Mouse (Mus musculus) forebrain, embryonic 16.5 days (tissue): ENCODE results near the gene Olfr1336. TPM values are rescaled to one million over a fixed set of nuclear protein-coding genes. Genes with fewer than 3 reads are reported as not detected.
"Not testable (repeated sequence)": the region's sequence is repeated elsewhere in the genome, so short reads cannot be mapped to it uniquely, and the experiment has no call there.

Source experiments
- ATAC-seq: fragments of 200-750 bp; cut with Nextera tagmentation; 2 replicates; pipeline ENCODE4 v1.8.0; 2017; ENCODE audit warnings: mild to moderate bottlenecking, moderate library complexity
- H3K27ac ChIP-seq: fragments of 300-500 bp; sonication (generic); 2 replicates; pipeline ENCODE4 v1.5.1; 2014; ENCODE audit warnings: low read length, control low read depth
- H3K27me3 ChIP-seq: fragments of 300-500 bp; sonication (generic); replicated peaks from 2 replicates; pipeline ENCODE4 v1.6.1; 2014; ENCODE audit warnings: low read length; ENCODE audit not compliant: control insufficient read depth, insufficient read depth
- H3K36me3 ChIP-seq: fragments of 300-500 bp; sonication (generic); 2 replicates; pipeline ENCODE4 v1.6.1; 2014; ENCODE audit not compliant: control insufficient read depth, insufficient read depth
- H3K4me1 ChIP-seq: fragments of 300-500 bp; sonication (generic); replicated peaks from 2 replicates; pipeline ENCODE4 v1.6.1; 2014; ENCODE audit warnings: low read length; ENCODE audit not compliant: control insufficient read depth, insufficient read depth
- H3K4me2 ChIP-seq: fragments of 300-500 bp; sonication (generic); 2 replicates; pipeline ENCODE4 v1.6.1; 2014; ENCODE audit warnings: mild to moderate bottlenecking, low read length, control low read depth
- H3K4me3 ChIP-seq: fragments of 300-500 bp; sonication (generic); replicated peaks from 2 replicates; pipeline ENCODE4 v1.5.1; 2014; ENCODE audit warnings: mild to moderate bottlenecking, low read length, control low read depth
- H3K9ac ChIP-seq: fragments of 300-500 bp; sonication (generic); replicated peaks from 2 replicates; pipeline ENCODE4 v1.6.1; 2014; ENCODE audit warnings: low read depth, low read length, control low read depth
- H3K9me3 ChIP-seq: fragments of 300-500 bp; sonication (generic); 2 replicates; pipeline ENCODE4 v1.6.1; 2016; ENCODE audit warnings: low read length; ENCODE audit not compliant: control insufficient read depth
- WGBS: fragments of 180-500 bp; shearing (Covaris S2); extraction: QIAGEN DNeasy Blood & Tissue Kit; methylation state at CpG from one replicate; pipeline ENCODE4 v1.1.7; 2014; 5-methylcytosine and 5-hydroxymethylcytosine counted together
- polyA plus RNA-seq: library from polyadenylated mRNA; unstranded; fragments of >200 nt; fragmentation: Nextera tagmentation; extraction: Ambion mirVana; gene quantifications from 2 replicates; pipeline ENCODE4 v1.2.1, GENCODE M21; 2015

Olfr1336 gene
- polyA plus RNA-seq, 1 experiment from 2014 or later = 0.03 TPM

- H3K4me2 ChIP-seq = no peak overlapping the region
- no peaks in the 10 kb centered on the region for H3K27me3 ChIP-seq
- H3K4me1 ChIP-seq = no peaks in the 10 kb centered on the region
- 90% methylated on average over 5 of the region's 5 CpGs for WGBS
- no peak overlapping the region for H3K4me3 ChIP-seq
- no peak overlapping the region for H3K27ac ChIP-seq
- no peaks in the 10 kb centered on the region for H3K9me3 ChIP-seq
- ATAC-seq = no peak
- no peaks in the 10 kb centered on the region for H3K36me3 ChIP-seq
- H3K9ac ChIP-seq = no peak overlapping the region
Observed at GRCm38 (mm10) chr7:6447771-6448170, 8.2 kb upstream of the Olfr1336 start.

- Histone ChIP-seq H3K9me3 (no peaks in the 10 kb centered on the region; the same call in 1 of the 2 replicates), H3K36me3 (no peaks in the 10 kb centered on the region), H3K4me3 (no peak overlapping the region), H3K9ac (no peak overlapping the region), H3K4me2 (no peak overlapping the region), H3K27ac (no peak overlapping the region), H3K27me3 (no peaks in the 10 kb centered on the region), H3K4me1 (no peaks in the 10 kb centered on the region)
- 55% methylated on average over 3 of the region's 3 CpGs for WGBS
- ATAC-seq = no peak
Observed at GRCm38 (mm10) chr7:6456399-6456798, 431 bp downstream of the Olfr1336 start.

GRCm38 (mm10) chr7:6466951-6467350 lies 11.0 kb downstream of the Olfr1336 start, which contains the start of gene Olfr1346:
Olfr1346 (plus strand) TSS chr7:6467101.
- H3K4me2 ChIP-seq = no peak within 1 kb of the TSS
- ATAC-seq = no peak
- no peak within 1 kb of the TSS for H3K9ac ChIP-seq

DNA sequence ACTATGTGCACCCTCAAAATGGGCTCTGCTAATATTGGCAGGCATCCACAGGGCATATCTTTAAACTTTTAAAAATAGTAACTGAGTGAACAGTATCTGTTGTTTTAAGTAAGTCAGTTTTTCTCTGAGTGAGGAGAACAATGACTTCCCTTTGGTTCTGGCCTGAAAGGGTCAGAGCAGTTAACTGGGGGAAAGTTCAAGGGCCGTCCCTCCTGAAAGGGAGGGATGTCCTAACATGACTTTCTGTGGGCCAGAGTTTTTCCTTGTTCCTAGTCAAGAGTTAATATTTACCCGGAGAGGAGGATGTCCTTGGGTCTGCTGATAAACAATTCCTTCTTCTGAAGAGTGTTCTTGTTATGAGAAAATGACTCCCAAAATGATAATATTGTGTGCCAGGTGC lies 21.7 kb downstream of the Olfr1336 start:
- not testable (repeated sequence) for H3K27ac ChIP-seq, H3K4me3 ChIP-seq, H3K27me3 ChIP-seq, H3K4me1 ChIP-seq, H3K4me2 ChIP-seq, ATAC-seq, H3K9me3 ChIP-seq, H3K36me3 ChIP-seq, H3K9ac ChIP-seq
- WGBS = 90% methylated on average over 2 of the region's 2 CpGs

More at GRCm38 (mm10) chr7:6466951-6467350, 11.0 kb downstream of the Olfr1336 start, which contains the start of gene Olfr1346:
- no peaks in the 10 kb centered on the region for H3K4me1 ChIP-seq
- H3K9me3 ChIP-seq = no peaks in the 10 kb centered on the region; the same call in 1 of the 2 replicates
- no peaks in the 10 kb centered on the region for H3K36me3 ChIP-seq
- no peak within 1 kb of the TSS for H3K4me3 ChIP-seq
- no peak within 1 kb of the TSS for H3K27ac ChIP-seq
- H3K27me3 ChIP-seq = no peaks in the 10 kb centered on the region

- no peak within 1 kb of the TSS for H3K4me2 ChIP-seq
- no peaks in the 10 kb centered on the region for H3K36me3 ChIP-seq
- WGBS = 40% methylated on average over 2 of the region's 2 CpGs
- ATAC-seq = no peak
- no peak within 1 kb of the TSS for H3K27ac ChIP-seq
- H3K4me3 ChIP-seq = no peak within 1 kb of the TSS
- no peaks in the 10 kb centered on the region for H3K27me3 ChIP-seq
- H3K9me3 ChIP-seq = no peaks in the 10 kb centered on the region
- H3K4me1 ChIP-seq = no peaks in the 10 kb centered on the region
- no peak within 1 kb of the TSS for H3K9ac ChIP-seq
Observed at GRCm38 (mm10) chr7:6486841-6487240, 30.9 kb downstream of the Olfr1336 start, which contains the start of gene Olfr5. Olfr5 (minus strand) TSS chr7:6486941.

DNA sequence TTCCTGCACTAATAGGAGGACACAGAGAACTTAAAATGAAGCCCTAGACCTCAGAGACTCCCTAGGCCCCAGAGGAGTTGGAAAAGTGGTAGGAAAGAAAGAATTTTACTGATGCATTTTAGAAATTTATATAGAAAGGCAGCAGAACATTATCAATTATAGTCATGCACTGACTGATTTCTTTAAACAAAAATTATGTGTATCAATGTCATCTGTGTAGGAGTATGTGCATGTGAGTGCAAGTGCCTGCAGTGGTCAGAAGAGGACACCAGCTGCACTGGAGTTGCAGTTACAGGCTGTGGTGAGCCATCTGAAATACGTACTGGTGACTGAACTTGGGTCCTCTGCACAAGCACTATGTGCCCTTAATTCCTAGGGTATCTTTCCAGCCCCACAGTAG lies 43.7 kb downstream of the Olfr1336 start, which contains the start of gene Olfr1347:
TSS of gene Olfr1347 (minus strand) at position 101 of the 400 bp plus-strand sequence.
- WGBS = 63% methylated on average over 1 of the region's 1 CpGs
- H3K4me1 ChIP-seq = no peaks in the 10 kb centered on the region
- H3K36me3 ChIP-seq = no peaks in the 10 kb centered on the region
- H3K27ac ChIP-seq = no peak within 1 kb of the TSS
- H3K9ac ChIP-seq = no peak within 1 kb of the TSS
- no peak within 1 kb of the TSS for H3K4me3 ChIP-seq
- H3K27me3 ChIP-seq = no peaks in the 10 kb centered on the region
- no peak within 1 kb of the TSS for H3K4me2 ChIP-seq
- no peaks in the 10 kb centered on the region for H3K9me3 ChIP-seq
- no peak for ATAC-seq

DNA sequence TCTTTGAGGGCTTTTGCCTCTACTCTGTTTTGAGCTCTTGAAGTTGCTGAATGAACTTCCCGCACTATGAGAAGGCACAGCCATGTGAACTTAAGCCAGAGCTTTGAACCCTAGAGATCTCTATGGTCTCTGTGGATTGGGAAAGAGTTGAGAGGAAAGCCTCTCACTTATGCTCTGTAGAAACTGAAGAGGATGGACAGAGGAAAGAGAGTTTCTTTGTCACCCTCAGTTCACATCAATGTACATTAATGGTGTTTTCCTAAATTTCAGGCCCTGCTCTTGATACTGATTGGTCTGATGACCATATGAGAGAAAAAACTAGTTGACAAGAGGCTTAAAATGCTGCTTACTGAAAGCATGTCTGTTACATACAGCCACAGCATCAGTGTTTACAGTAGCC lies 52.7 kb downstream of the Olfr1336 start, which contains the start of gene Olfr1348:
TSS of gene Olfr1348 (minus strand) at position 101 of the 400 bp plus-strand sequence.
- Histone ChIP-seq H3K27ac (no peak within 1 kb of the TSS), H3K4me2 (no peak within 1 kb of the TSS), H3K4me1 (no peaks in the 10 kb centered on the region), H3K4me3 (no peak within 1 kb of the TSS), H3K9ac (no peak within 1 kb of the TSS), H3K9me3 (0 out of 2 replicates have a peak, but pooled peaks cover 3% of the 10 kb centered on the region), H3K27me3 (no peaks in the 10 kb centered on the region), H3K36me3 (no peaks in the 10 kb centered on the region)
- 97% methylated on average over 1 of the region's 1 CpGs for WGBS
- ATAC-seq = no peak

Other genes with a start within 250 kb of the Olfr1336 start
- gene Zscan5b, start 233.9 kb upstream of the Olfr1336 start, polyA plus RNA-seq = not detected in 2 replicates
- not detected in 2 replicates for gene Epp13, start 203.5 kb upstream of the Olfr1336 start, polyA plus RNA-seq
- 13.0 and 17.1 TPM in 2 replicates for gene Zfp667, start 169.6 kb upstream of the Olfr1336 start, polyA plus RNA-seq
- 14.5 and 15.8 TPM in 2 replicates for gene Zfp583, start 124.9 kb upstream of the Olfr1336 start, polyA plus RNA-seq
- 5.2 and 5.8 TPM in 2 replicates for gene Gm3854, start 112.4 kb upstream of the Olfr1336 start, polyA plus RNA-seq
- gene Zfp78, start 92.9 kb upstream of the Olfr1336 start, polyA plus RNA-seq = 5.8 and 6.8 TPM in 2 replicates
- 21.3 and 23.8 TPM in 2 replicates for gene Zfp28, start 72.9 kb upstream of the Olfr1336 start, polyA plus RNA-seq
- gene Smim17, start 57.5 kb upstream of the Olfr1336 start, polyA plus RNA-seq = 3.7 and 6.0 TPM in 2 replicates
- gene Gm20715, start 45.9 kb upstream of the Olfr1336 start, polyA plus RNA-seq = not detected in 2 replicates
- gene Olfr1344, start 17.5 kb upstream of the Olfr1336 start, polyA plus RNA-seq = 0.22 and 0.24 TPM in 2 replicates
- not detected in 2 replicates for gene Olfr1346, start 10.9 kb downstream of the Olfr1336 start, polyA plus RNA-seq
- gene Olfr5, start 30.8 kb downstream of the Olfr1336 start, polyA plus RNA-seq = not detected in 2 replicates
- not detected in 2 replicates for gene Olfr1347, start 43.6 kb downstream of the Olfr1336 start, polyA plus RNA-seq
- gene Olfr1348, start 52.6 kb downstream of the Olfr1336 start, polyA plus RNA-seq = not detected in 2 replicates
- gene Olfr1349, start 66.8 kb downstream of the Olfr1336 start, polyA plus RNA-seq = not detected in 2 replicates
- gene Olfr1350, start 108.7 kb downstream of the Olfr1336 start, polyA plus RNA-seq = not detected in 2 replicates
- 2.7 and 4.1 TPM in 2 replicates for gene Zim1, start 240.3 kb downstream of the Olfr1336 start, polyA plus RNA-seq